Mouse (Mus musculus) heart, adult 2 months (tissue): ENCODE measurements around the gene Commd8.

ENCODE experiments used
- CTCF ChIP-seq: fragments of 200-600 bp; IDR thresholded peaks from 2 replicates; pipeline ENCODE4 v1.8.1; 2022; ENCODE audit warnings: antibody characterized with exemption, mild to moderate bottlenecking, moderate library complexity
- EP300 ChIP-seq: fragments of 200-500 bp; IDR thresholded peaks from 2 replicates; pipeline ENCODE4 v1.6.1; 2011; ENCODE audit warnings: low read depth, low read length, control low read depth; ENCODE audit not compliant: insufficient read depth
- POLR2A ChIP-seq: fragments of 200-500 bp; IDR thresholded peaks from 2 replicates; pipeline ENCODE4 v1.6.1; 2011; ENCODE audit warnings: mild to moderate bottlenecking, low read depth, low read length, control low read depth; ENCODE audit not compliant: insufficient read depth

- TF ChIP-seq POLR2A (no peak), CTCF (no peak), EP300 (no peak)
Measured at GRCm38 (mm10) chr5:72181194-72181593, 13.2 kb upstream of the Commd8 start.
